Mouse (Mus musculus): ENCODE measurements at regions not wholly inside any gene's neighbourhood (a gene's known extent, or its start where the extent isn't known, plus 50 kb on each side); places are given as distances from the start of the nearest gene placed in this dataset.
A peak's percentile ranks its signal among the peaks of the same experiment; 100 is the strongest.

DNA sequence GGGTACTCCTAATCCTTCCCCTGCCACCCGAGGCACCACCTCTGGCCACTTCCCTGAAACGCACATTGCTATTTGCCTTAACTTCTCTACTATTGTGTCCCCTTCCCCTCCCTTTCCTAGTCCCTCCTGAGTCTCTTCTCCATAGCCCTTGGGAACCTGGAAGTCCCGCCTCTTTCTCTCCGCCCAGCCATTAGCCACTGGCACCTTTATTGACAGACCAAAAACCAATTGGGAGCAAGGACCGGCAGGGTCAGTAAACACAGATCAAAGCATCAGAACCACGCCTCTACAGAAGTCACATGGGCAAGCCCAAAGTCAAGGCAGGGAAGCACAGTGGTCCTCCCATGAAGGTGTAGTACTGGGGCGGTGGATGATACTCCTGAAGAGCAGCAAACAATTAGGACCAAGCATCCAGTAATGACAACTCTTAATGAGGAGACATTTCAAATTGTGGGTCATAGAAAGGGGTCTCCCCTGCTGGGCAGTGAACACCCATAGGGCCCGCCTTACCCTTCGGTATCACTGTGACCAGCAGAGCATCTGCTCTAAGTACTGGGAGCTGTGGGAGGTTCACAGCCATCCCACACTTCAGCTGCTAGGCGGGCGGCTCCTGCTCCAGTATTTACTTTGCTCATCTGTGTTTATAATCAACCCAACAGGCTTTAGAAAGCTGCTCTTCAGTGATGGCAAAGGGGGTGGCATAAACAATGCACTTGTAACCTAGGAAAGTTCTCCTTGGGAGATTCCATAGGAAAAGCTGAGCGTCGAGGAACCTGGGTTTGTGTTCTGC is 226.5 kb upstream of the Mphosph6 start:
- no peak for DNase-seq (ENCODE audit: low read depth, low spot score)

DNA sequence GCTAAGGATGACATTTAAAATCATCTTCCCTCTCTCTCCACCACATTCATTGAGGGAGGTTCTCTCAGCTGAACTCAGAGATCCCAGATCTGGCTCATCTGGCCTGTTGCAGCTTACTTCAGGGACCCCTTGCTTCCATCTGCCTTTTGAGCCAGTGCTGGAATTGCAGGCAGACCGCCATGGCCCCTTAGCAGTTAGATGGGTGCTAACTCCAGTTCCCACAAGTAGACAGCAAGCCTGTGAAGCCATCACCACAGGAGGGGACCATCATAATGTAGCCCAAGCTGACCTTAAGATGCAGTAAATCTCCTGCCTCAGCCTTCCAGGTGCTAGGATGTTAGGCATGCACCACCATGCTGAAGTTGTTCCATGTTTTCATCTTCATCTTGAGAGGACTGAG is 221.7 kb upstream of the Mphosph6 start:
- no peak for DNase-seq (ENCODE audit: low read depth, low spot score)

DNA sequence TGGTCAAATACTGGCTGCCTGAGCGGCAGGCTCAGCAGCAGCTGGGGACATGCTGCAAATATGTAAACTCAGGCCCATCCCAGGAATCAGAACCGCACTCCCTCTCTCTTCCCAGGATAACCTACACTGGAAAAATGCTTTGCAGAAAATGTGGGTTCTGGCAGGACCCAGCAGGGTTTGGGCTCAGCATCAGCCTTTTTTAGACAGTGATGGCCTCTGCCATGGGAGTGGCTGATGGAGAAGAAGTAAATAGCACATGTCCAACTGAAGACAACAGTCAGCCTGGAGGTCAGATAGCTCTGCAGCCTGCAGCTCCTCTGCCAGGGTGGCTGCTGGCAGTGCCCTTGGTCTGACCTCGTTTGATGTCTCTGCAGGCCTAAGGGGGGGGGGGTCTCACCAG is 220.2 kb upstream of the Mphosph6 start:
- no peak for DNase-seq (ENCODE audit: low read depth, low spot score)

DNA sequence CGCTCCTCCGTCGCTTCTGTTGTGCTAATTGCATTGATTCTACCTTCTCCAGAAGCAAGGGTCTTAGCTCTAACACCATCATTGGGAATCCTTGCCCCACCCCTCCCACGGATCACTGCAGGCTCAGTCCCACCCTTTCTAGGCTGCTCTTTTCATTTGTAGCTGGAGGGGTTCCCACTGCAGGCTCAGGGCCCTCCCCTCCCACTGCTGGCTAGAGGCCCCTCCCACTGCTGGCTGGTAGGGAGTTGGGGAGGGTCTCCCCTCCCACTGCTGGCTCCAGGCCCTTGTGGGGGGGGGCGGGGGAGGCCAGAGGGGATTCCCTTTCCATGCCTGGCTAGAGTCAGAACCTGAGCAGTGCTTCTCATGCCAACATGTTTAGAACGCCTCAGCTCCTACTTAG is 215.5 kb upstream of the Mphosph6 start:
- DNase-seq (ENCODE audit: low read depth, low spot score), result no peak

DNA sequence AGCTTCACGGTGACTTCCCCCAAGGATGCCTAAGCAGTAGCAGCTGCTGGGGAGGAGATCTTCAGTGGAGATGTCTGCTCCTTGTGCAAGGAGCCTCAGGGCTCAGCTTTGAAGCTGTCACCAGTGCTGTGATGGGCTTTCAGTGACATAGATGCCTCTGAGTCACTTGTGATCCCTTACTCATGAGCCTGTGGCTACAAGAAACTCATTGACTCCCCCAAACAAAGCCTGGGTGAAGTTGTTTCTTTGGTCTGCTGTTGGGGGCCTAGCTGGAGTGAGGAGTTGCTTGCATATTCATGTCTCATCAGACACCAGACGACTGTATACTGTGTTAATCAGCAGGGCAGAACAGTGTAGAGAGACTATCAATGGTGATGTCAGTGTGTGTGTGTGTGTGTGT is 203.4 kb upstream of the Mphosph6 start:
- DNase-seq (ENCODE audit: low read depth, low spot score), result no peak

DNA sequence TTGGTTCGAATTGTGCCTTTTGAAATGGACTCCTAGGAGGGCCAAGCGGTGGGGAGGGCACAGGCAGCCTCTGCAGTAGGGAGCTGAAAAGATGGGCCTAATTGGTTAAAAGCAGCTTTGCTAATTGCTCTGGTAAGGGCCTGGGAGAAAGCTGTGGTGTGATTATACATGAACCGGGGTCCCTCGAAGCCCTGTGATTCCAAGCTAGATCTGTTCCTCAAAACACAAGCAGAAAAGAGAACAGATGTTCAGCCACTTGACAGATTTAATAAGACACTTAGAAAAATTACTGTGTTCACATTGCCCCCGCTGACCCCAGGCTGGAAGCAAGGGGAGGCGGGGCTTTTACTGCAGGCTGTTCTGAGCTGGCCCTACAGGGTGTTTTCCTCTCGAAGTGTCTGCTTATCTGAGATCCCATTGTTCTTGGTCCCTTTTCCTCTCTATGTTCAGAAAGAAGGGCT is 202.7 kb upstream of the Mphosph6 start:
- DNase-seq (ENCODE audit: low read depth, low spot score), result no peak

DNA sequence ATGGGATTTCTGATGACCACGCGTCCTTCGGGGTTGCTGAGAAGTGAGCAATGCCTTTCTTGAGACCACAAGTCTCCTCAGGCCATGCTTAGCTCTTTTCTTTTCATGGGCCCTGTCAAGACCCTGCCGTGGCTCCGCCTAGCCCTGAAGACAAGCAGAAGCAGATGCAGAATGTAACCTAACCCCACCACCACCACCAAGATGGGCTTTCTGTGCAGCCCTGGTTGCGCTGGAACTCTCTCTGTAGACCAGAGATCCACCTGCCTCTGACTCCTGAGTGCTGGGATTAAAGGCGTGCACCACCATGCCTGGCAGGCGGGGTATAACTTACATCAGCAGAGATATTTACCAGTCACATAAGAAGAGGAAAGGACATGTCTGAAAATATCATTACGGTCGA is 199.4 kb upstream of the Mphosph6 start:
- DNase-seq (ENCODE audit: low read depth, low spot score), result no peak

DNA sequence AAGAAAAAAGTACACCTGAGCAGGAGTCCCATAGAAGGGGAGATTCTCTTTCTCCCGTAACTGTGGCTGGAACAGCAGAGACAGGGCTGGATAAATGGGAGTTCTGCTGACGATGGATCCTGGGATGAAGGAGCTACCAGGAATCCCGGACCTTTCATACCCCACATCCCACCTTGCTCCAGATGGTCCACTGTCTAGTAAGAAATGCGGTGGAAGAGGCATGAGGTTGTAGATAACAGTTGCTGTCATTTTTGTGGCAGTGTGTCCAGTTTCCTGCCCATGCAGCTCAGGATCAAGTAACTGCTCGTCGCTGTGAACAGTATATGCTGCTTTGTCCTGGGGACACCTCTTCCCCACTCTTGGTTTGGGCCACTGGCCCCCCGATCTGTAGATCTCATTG is 190.1 kb upstream of the Mphosph6 start:
- no peak for DNase-seq (ENCODE audit: low read depth, low spot score)

DNA sequence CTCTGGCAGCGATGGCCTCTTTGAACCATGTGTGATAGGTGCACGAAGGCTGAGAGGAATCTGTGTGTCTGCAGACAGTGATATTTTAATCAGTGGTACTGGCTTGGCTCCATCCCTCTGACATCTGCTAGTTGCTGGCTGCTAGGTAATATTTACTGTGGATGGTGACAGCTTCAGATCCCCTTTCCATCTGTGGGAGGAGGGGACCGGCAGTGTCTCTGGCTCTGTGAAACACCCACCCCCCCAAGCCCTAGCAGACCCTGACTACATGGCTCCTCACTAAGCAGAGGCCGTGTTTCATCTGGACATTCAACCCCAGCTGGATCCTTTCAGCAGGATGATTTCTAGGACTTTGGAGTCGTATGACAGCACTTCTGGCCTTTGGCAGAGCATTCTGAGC is 187.0 kb upstream of the Mphosph6 start:
- no peak for DNase-seq (ENCODE audit: low read depth, low spot score)

DNA sequence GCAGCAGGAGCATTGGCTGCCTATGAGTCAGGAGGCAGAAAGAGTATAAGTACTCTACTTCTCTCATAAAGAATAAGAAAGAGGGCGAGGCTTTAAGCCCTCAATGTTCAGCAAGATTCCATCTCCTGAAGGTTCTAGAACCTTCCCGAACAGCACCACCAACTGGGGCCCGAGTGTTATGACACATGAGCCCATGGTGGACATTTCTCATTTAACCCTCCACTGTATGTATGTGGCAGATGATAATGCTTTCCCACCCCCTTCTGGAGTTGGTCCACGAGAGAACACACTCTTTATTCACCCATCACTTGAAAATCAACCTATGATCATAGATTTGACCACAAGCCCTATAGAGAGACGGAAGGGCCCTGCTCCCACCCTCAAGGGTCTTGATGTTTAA is 166.6 kb upstream of the Mphosph6 start:
- DNase-seq (ENCODE audit: low read depth, low spot score), result no peak

DNA sequence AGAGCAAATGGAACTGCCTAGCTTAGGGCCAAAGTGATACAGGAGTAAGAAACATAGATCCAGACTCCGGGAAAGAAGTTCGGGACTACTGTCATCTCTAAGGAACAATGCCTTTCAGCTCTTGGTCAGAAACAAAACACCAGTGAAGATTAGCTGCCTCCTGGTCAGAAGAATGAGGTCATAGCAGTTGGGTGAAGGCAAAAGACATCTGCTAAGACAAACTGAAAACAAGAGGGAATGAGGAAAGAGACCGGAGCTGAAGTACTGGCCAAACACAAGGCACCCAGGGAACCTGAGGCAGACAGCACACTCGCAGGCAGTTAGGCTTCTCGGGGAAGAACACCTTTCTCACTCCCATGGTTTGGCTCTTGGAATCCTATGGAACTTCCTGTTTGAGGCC is 164.8 kb upstream of the Mphosph6 start:
- DNase-seq (ENCODE audit: low read depth, low spot score), result no peak

DNA sequence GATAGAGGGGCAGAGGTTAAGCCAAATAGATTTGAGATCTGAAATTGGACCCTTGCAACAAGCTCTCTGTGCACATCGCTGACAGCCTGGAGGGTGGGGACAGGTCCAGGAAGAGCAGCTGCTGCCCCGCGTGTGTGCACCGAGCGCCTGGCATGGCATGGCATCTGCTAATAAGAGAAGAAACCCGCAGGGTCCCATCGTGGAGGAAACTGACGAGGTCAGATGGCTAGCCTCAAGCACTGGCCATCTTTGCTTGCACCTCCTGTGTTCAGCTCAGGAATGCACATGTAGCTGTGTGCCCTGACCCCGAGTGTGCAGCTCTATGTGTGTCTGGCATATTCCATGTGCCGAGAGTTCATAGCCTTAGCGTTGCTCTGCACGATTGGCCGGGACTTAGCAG is 161.7 kb upstream of the Mphosph6 start:
- DNase-seq (ENCODE audit: low read depth, low spot score), result no peak

DNA sequence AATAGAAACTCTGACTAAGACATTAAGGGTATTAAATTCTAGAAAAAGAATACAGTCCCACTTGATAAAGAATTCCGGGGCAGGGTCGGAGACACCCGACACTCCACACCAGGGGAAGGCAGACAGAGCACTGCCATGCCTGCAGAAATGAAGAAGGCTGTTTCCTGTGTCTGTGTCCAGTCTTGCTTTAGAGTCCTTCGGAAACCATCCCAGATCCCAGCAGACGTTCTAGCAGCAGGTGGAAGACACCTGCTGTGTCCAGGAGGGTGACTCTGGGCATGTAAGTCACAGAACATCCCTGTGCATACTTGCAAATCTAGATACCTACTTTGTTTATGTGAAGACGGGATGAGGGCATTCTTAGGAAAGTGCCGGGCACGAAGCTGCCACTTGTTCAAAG is 160.9 kb upstream of the Mphosph6 start:
- DNase-seq (ENCODE audit: low read depth, low spot score), result no peak

DNA sequence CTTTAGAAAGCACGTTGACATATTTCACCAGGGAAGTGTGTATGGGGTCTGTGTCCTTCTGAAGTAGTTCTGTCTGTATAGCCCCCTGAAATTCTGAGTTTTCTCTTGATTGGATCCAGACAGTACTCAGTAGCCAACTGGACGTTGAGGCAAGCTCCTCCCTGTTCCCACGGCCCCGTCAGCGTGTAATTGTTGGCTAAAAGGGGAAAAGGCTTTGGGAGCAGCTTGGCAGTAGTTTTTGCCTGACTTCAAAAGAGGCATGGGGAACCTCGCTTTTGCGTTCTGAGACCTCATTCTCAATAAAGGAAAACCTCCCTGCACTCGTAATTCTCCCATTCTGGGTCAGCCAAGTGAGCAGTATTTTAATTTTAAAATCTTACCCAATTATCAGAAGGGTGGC is 157.8 kb upstream of the Mphosph6 start:
- DNase-seq (ENCODE audit: low read depth, low spot score), result no peak

DNA sequence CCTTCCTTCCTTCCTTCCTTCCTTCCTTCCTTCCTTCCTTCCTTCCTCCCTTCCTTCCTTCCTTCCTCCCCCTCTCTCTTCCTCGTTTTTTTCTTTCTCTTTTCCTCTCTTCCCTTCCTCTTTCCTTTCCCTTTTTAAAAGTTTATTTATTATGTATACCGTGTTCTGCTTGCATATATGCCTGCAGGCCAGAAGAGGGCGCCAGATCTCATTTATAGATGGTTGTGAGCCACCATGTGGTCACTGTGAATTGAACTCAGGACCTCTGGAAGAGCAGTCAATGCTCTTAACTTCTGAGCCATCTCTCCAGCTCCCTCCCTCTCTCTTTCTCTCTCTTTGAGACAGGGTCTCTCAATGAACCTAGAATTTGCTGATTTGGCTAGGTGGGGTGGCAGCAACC is 157.2 kb upstream of the Mphosph6 start:
- no peak for DNase-seq (ENCODE audit: low read depth, low spot score)

DNA sequence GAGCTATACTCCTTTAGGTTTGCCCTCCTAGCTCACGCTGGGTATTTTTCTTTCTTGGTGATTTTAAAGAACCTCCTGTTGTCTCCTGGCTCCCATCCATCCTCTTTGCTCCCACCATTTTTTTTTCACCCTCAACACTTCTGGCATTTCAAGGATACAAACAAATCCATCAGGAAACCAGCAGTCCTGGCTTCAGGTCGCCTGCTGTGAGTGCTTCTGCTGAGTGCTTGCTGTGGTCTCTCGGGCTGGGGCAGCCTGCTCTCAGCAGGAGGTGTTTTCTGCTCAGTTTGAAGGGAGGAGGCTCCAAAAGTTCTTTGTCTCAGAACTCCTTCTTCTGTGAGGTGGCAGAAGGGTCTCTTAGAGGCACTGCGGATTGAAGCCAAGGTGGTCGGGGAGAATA is 149.9 kb upstream of the Mphosph6 start:
- DNase-seq (ENCODE audit: low read depth, low spot score), result no peak

DNA sequence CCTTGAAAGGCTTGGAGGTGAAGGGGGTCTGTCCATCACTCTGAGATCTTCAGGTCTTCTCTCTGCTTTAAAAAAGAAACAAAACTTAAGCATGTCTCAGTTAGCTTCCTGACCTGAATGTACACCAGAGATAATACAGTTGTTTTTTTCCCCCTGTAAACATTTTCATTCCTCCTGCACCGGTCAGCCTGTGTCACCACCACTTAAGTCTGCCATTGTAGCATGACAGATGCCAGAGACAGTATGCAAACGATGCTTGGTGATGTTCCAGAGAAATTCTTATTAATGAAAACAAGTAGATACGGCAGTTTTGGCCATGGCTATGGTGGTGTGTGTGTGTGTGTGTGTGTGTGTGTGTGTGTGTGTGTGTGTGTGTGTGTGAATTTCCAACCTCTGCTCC is 144.8 kb upstream of the Mphosph6 start:
- no peak for DNase-seq (ENCODE audit: low read depth, low spot score)

DNA sequence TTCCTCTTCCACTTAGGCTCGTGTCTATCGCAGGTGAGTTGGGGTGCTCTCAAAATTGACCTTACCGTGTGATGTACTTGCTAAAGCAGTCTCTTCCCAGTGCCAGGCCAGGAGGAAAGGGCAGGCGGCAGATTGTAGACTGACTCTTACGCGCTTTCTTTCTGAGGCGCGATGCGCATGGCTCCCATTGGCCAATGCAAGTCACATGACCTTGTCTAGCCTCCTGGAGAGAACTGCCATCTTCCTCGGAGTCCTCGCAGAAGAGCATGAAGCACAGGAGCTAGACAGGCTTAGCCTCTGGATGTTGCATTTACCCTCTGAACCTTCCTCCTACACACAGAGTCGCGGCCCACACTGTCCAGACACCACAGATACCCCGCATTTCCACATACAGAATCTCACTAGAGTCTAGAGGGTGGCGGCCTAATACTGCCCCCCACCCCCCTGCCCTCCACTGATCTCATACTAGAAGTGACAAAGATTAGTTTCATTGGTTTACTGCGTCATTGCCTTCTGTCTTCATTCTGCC is 132.9 kb upstream of the Mphosph6 start:
- DNase-seq (ENCODE audit: low read depth, low spot score), result no peak

DNA sequence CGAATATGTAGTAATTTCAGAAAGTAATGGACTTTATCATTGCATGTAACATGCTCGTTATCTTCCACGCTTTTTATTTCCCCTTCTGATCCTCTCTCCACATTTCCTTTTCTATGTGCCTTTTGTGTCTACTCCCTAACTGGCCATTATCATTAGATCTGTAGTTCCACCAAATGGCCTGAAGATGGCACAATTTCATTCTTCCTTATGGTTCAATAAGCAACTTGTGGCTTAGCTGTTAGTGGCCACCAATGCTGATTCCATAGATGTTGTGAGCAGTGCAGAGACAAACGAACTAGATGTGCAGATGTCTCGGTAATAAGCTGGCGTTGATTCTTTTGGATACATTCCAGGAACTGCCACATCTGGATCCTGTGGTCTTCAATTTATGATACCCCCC is 128.9 kb upstream of the Mphosph6 start:
- peak; percentile 42 for DNase-seq (ENCODE audit: low read depth, low spot score)

DNA sequence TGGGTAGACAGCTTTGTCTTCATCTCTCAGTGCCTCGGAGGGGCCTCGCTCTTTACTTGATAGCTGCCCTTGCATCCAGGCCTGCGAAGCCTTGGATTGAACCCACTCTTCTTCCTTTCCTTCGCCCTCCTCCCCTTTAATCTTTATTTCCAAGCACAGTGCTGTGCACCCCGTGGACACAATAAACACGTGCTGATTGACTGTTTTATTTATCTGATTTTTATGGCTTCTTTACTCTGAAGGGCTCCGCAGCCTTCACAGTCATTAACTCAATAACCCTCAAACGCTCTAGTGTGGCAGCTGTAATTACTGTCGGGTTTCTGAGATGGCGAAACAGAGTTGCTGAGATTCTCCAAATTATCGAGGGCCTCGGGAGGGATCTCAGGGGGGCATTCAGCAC is 127.9 kb upstream of the Mphosph6 start:
- DNase-seq (ENCODE audit: low read depth, low spot score), result no peak

DNA sequence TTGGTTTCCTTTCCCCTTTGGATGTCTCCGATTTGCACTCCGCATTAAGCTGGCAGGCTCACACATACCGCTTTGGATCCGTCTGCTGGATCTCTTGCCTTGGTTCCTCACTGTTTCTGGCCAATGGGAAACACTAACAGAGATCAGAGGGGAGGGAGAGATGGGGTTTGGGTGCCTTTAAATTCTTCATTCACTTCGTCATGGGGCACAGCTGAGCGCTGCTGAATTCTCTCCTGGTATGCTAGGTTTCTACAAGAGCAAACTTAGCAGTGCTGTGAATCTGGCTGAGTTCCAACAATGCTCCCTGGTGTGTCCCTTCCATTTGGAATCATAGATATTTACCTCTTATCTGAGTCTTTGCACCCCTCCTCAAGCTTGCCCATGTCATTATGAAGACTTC is 121.6 kb upstream of the Mphosph6 start:
- DNase-seq (ENCODE audit: low read depth, low spot score), result no peak

DNA sequence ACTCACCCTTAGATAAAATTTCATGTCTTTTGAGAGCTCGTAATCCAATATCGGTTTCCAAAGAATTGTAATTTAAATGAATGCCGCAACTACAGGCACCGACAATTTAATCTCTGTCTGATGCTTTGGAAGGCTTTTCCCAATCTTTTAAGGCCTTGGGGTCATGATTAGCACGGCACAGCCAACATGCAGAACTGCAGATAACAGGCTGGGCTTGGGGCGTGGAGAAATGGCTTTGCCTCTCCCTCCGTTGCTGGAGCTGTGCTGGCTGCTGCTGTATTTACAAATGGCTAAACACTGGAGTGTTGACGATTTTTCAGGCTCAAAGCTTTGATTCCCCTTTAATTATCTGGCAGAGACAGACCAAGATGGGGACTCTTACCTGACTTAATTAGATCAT is 101.3 kb upstream of the Mphosph6 start:
- no peak for DNase-seq (ENCODE audit: low read depth, low spot score)

DNA sequence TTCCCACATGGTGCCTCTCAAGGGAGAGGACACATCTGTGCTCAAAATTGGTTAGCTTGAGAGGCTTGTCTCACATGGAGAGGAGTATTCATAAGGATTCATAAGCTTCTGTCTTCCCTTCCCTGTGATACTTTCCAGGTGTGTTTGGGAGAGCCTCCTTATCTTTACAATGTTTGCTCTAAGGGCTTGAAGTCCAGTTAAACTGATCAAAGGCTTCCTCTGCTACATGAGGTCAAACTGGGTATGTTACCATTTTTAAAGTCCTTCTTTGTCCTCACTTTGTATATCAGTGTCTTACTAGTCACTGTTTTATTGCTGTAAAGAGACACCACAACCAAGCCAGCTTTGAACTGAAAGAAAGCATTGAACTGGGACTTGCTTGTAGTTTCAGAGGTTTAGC is 98.1 kb upstream of the Mphosph6 start:
- DNase-seq (ENCODE audit: low read depth, low spot score), result no peak

DNA sequence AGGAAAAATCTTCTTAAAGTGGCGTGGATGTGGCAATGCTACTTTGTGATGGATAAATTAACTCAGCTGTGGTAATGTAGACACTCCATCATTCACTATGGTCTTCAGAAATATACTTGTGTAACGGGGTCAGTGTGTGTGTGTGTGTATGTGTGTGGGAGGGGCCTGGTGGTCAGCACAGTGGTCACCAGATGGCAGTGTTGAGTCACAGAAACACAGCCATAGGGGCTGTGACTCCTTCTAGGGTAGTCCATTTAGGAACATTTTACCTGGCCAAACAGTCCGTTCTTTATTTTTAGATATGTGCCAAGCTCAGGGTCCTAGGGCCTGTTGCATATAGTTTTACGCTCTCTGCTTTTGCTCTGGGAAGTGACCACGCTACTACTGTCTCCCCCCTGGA is 96.3 kb upstream of the Mphosph6 start:
- no peak for DNase-seq (ENCODE audit: low read depth, low spot score)

Measured in WW6 (cell line).